Mouse (Mus musculus) cerebellum, adult 11 months (tissue): ENCODE data around the gene 2900026A02Rik.
A peak's percentile ranks its signal among the peaks of the same experiment; 100 is the strongest.

Experiments used
- DNase-seq: peaks from one replicate; pipeline ENCODE4 v3.0.0; 2022

The 2900026A02Rik gene

GRCm38 (mm10) chr5:113173318-113173717 is 47.7 kb downstream of the 2900026A02Rik start:
- peak; percentile 42 for DNase-seq

GRCm38 (mm10) chr5:113171968-113172578 is 49.0 kb downstream of the 2900026A02Rik start:
- DNase-seq = no peak

DNA sequence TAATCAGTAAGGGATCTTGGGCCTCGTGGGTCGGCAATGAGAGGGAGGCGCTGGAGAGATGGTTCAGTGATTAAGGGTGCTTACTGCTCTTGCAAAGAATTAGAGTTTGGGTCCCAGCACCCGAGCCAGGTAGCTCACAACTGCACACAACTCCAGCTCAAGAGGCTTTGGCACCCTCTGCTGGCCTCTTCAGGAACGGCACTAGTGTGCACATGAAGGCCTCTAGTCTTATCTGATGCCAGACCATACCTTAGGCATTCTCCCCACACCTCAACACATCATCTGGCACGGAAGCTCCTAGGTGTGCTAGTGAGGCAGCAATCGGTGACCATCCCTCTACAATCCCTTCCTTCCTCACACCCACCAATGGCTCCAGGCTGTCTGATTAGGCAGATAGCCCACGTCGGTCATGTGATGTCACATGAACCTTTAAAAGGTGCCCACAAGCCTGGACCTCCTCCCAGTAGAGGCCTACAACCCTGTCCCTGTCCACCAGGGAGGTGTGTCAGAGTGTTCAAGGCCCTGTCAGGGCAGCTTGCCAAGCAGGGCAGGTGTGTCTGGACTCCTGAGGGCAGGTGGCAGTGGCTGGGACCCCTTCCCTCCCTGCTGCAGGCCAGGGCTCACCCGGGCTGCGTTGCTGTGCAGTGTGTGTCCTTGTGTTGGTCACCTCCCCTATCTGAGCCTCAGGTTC is 50.8 kb downstream of the 2900026A02Rik start:
- DNase-seq = no peak

- DNase-seq = no peak
These were observed 53.3 kb downstream of the 2900026A02Rik start for GRCm38 (mm10) chr5:113167733-113168132.

DNA sequence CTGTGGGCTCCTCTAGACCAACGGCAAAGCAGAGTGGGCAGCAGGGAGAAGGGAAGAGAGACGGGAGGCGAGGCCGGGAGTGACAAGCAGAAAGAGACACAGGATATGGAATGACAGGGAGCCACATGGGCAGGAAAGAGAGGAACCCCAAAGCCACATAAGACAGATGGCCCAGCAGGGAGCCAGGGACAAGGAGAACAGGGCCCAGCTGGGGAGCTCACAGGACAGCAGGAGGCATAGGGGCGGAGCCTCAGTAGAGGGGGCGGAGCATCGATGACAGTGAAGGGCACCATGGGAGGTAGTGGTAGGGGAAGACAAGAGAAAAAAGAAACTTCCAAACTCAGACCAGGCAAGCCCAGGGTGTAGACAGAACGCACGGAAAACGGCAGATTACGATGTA is 55.6 kb downstream of the 2900026A02Rik start:
- no peak for DNase-seq

- peak; percentile 16 for DNase-seq
These were observed 56.1 kb downstream of the 2900026A02Rik start for GRCm38 (mm10) chr5:113164873-113165441.

GRCm38 (mm10) chr5:113164448-113164847 is 56.6 kb downstream of the 2900026A02Rik start:
- DNase-seq = no peak

DNA sequence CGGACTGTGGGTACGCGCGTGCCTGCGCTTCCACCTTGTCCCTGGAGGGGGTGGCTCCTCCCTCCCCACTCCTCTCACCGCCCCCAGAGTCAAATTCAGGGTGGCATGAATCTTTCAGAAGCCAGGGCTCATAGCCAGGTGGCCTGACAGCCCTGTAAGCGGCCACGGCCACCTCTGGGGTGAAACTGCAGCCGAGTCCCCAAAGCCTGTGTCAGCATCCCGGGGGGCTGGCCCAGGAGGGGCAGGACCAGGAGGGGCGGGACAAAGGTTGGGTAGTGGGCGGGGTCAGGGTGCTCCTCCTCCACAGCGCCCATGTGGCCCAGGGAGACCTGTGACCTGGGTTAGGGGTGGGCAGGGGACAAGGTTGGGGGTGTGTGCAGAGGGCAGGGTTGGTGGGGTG is 57.9 kb downstream of the 2900026A02Rik start:
- DNase-seq = no peak

DNA sequence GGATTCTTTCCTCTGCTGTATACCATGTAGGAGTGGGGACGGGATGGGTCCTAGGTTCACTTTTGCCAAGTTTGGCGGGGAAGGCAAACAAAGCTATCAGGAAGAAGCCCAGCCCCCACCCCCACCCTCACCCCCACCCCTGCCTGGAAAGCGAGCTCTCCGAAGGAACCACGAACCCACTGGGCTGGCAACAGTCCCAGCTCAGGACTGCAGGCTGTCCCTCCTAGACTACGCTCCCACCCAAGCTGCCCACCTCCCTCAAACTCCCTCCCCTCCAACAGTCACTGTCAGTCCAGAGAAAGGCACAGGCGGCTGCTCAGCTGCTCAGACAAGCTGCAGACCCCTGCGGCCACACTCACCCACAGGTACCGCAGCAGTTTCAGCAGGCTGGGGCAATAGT is 58.3 kb downstream of the 2900026A02Rik start:
- no peak for DNase-seq

DNA sequence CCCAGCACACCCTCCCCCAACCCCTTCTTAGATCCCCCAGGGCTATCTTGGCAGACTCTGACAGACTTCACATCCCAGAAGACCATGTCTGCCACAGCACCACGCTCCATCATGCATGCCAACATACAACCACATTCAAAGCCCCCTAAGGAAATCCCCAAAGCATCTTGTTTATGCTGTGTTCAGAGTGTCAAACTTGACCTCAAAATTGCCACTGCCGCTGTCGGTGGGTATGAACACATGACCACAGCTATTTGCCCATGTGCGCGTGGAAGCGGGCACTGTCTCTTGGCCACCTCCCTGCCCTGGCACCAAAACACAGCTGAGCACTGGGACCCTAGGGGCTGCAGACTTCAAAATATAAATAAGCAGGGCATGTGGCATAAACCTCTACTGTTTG is 59.5 kb downstream of the 2900026A02Rik start:
- DNase-seq = no peak

GRCm38 (mm10) chr5:113160320-113160719 is 60.7 kb downstream of the 2900026A02Rik start:
- DNase-seq = no peak

DNA sequence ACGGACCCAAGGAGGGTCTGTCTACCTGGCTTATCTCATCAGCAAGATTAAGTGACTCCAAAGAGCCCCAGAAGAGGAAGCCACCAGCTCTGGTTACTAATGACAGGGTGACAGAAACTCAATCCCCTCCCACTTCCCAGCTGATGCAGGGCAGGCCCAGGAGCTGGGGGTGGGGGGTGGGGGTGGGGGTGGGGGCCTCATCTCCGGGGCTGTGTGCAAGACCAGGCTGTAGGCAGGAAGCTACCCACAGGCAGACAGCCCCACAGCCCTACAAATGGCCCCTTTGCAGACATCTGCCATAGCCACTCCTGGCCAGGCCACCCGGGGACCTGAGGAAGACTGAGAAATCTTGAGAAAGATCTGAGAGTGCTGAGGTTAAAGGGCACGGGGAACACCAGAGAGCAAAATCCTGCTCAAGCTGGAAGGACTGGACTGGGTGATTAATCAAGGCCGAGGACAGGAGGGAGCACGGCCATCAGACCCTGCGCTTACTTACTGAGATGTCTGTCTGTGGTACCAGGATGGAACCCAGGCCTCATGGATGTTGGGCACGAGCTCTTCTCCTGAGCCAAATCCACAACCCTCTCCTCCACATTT is 62.2 kb downstream of the 2900026A02Rik start:
- no peak for DNase-seq

- no peak for DNase-seq
These were observed 63.4 kb downstream of the 2900026A02Rik start for GRCm38 (mm10) chr5:113157588-113157987.

GRCm38 (mm10) chr5:113157006-113157405 is 64.0 kb downstream of the 2900026A02Rik start:
- DNase-seq = no peak

GRCm38 (mm10) chr5:113155133-113155532 is 65.9 kb downstream of the 2900026A02Rik start:
- DNase-seq = peak; percentile 64

DNA sequence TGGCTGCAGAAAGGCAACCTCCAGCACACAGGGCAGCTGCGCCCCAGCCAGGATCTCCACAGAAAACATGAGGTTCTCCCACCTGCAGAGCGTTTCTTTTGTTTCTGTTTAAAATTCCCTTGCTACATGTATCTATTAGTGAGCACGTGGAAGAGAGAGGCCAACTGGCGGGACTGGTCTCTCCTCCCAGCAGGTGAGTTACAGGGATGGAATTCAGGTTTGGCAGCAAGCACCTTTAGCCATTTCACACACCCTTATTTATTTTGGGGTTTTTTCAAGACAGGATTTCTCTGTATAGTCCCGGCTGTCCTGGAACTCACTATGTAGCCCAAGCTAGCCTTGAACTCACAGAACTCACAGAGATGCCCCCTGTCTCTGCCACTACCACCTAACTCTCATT is 66.6 kb downstream of the 2900026A02Rik start:
- no peak for DNase-seq

DNA sequence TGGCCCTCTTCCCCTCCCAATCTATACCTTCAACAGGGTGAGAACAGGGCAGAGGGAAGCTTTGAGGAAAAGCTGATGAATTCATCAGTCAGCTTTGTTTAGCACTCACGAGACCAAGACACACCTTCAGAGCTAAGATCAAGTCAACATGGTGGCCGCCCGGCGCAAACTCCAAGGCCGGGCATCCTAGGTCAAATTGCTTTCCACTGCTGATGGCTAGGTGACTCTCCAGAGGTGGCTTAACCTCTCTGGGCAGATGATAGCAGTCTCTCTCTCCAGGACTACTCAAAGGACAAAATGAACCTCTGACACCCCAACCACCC is 67.6 kb downstream of the 2900026A02Rik start:
- DNase-seq = no peak

- no peak for DNase-seq
These were observed 68.2 kb downstream of the 2900026A02Rik start for GRCm38 (mm10) chr5:113152663-113153507.

DNA sequence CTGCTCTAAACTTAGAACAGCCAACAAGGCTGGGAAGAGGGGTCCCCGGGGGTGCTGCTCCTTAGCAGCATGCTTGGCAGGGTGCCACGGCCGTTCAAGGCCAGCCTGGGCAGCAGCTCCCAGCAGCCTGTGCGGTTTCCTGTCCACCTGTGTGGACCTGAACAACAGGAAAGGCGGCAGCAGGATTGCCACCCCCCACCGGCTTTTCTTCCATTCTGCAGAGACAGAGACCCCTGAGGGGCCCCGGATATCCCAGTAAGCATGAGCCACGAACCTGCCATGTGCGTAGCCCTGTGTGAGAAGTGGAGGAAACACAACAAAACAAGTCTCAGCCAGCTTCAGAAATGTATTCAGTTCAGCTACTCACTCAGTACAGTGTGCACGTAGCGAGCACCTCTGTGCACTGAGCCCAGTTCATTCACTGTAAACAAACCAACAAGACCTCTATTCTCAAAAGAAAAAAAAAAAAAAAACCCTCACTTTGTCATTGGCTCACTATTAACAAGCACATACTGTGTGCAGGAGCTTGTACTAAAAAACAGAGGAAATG is 69.4 kb downstream of the 2900026A02Rik start:
- no peak for DNase-seq

- DNase-seq = no peak
These were observed 70.0 kb downstream of the 2900026A02Rik start for GRCm38 (mm10) chr5:113150871-113151553.

GRCm38 (mm10) chr5:113149052-113149451 is 72.0 kb downstream of the 2900026A02Rik start:
- DNase-seq = no peak

DNA sequence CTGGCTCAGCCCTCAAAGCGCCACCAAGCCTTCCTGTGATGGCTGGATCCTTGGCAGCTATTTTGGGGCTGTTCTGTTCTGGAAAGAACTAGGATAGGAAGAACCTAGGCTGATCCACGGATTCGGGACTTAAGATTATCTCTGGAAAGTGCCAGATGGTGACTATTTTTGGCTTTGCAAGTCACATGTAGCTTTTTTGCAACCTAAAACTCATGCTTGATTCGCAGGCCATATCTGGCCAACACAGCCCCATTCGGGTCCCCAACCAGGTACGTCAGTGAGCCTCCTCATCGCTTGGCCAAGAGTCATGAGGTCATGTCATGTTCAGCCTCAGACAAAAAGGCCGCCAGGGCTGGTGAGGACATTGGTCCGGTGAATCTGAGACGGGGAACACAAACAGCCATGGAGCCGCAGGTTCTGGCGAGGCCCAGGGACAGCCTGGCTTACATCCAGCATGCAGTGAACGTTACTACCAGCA is 73.0 kb downstream of the 2900026A02Rik start:
- no peak for DNase-seq
